Mouse (Mus musculus) forebrain, embryonic 12.5 days (tissue): Measurements from ENCODE around the gene Gm20388. TPM values are rescaled to one million over a fixed set of nuclear protein-coding genes. Genes with fewer than 3 reads are reported as not detected.

ENCODE experiments used
- ATAC-seq: fragments of 200-750 bp; cut with Nextera tagmentation; 2 replicates; pipeline ENCODE4 v1.8.0; 2017; ENCODE audit warnings: moderate TSS enrichment; ENCODE audit not compliant: low FRiP score
- H3K27ac ChIP-seq: fragments of 300-500 bp; sonication (generic); 2 replicates; pipeline ENCODE4 v1.5.1; 2016; ENCODE audit warnings: mild to moderate bottlenecking
- H3K27me3 ChIP-seq: fragments of 300-500 bp; sonication (generic); 2 replicates; pipeline ENCODE4 v1.6.1; 2016; ENCODE audit warnings: mild to moderate bottlenecking
- H3K36me3 ChIP-seq: fragments of 300-500 bp; sonication (generic); replicated peaks from 2 replicates; pipeline ENCODE4 v1.6.1; 2016; ENCODE audit warnings: mild to moderate bottlenecking
- H3K4me1 ChIP-seq: fragments of 300-500 bp; sonication (generic); 2 replicates; pipeline ENCODE4 v1.6.1; 2016
- H3K4me2 ChIP-seq: fragments of 300-500 bp; sonication (generic); 2 replicates; pipeline ENCODE4 v1.6.1; 2016; ENCODE audit warnings: mild to moderate bottlenecking, moderate library complexity
- H3K4me3 ChIP-seq: fragments of 300-500 bp; sonication (generic); replicated peaks from 2 replicates; pipeline ENCODE4 v1.5.1; 2016; ENCODE audit warnings: mild to moderate bottlenecking
- H3K9ac ChIP-seq: fragments of 300-500 bp; sonication (generic); 2 replicates; pipeline ENCODE4 v1.6.1; 2016; ENCODE audit warnings: mild to moderate bottlenecking
- H3K9me3 ChIP-seq: fragments of 300-500 bp; sonication (generic); 2 replicates; pipeline ENCODE4 v1.6.1; 2016
- WGBS: fragments of 180-500 bp; shearing (Covaris S2); methylation state at CpG from one replicate; pipeline ENCODE4 v1.1.7; 2016; 5-methylcytosine and 5-hydroxymethylcytosine counted together
- polyA plus RNA-seq: library from polyadenylated mRNA; unstranded; fragments of >200 nt; fragmentation: Nextera tagmentation; extraction: Ambion mirVana; gene quantifications from 2 replicates; pipeline ENCODE4 v1.2.1, GENCODE M21; 2016

Gene Gm20388
- polyA plus RNA-seq, 1 experiment from 2014 or later, result not detected

DNA sequence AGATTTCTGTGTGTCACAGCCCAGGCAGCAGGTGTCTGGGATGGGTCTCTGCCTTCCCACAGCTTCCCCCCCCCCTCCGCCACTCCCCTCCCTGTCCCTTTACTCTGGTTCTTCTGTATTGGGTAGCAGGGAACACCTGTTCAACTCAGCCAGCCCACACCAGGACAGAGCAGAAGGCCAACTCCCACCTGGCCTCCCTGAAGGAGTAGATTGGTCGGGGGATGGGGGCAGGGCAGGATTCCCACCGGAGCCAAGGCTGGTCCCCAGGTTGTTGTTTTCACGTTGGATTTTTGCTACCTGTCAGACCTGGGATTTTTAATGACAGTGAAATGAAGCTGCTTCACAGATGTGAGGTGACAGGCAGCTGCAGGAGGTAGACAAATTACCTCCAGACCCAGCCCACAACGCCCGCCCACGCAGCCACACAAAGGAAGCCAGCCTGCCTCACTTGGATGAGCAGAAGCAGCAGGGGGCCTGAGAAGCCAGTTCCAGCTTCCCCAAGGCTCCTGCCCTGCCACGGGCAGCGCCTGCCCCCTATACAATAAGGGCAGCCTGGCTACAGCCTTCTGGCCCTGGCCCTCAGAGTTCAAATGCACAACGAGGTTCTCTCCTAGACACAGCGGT is 2828.6 kb downstream of the Gm20388 start:
- Histone ChIP-seq H3K4me3 (no peak overlapping the region), H3K36me3 (no peaks in the 10 kb centered on the region), H3K4me2 (no peak overlapping the region), H3K9ac (0 out of 2 replicates have a peak overlapping the region, but pooled peaks have one; percentile 17), H3K27me3 (peaks cover 40% of the 10 kb centered on the region), H3K9me3 (no peaks in the 10 kb centered on the region), H3K27ac (peak overlapping the region; percentile 74), H3K4me1 (peaks cover 83% of the 10 kb centered on the region)
- no peak for ATAC-seq
- 19% methylated on average over 11 of the region's 11 CpGs for WGBS

DNA sequence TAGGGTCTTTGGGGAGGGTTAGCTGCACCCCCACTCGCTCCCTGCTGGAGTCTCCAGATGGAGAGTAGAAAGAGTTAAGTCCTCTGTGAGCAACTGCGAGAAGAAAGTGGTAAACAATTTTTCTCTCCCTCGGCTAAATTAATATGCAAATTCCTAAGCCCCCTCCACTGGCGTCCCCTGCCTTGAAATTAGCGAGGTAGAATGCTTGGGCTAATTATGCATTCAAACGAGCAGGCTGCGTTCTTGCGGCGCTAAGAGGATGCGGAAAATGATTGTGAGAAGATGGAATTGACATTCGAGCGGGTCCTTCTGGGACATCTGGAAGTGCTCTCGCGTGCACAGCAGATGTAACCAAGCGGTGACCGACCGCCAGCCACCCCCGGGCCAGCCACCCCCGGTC is 2831.8 kb downstream of the Gm20388 start:
- Histone ChIP-seq H3K36me3 (no peaks in the 10 kb centered on the region), H3K4me1 (peaks cover 89% of the 10 kb centered on the region), H3K4me3 (no peak overlapping the region), H3K9ac (peak overlapping the region; percentile 0; the same call in 1 of the 2 replicates), H3K9me3 (no peaks in the 10 kb centered on the region), H3K4me2 (peak overlapping the region; percentile 41), H3K27me3 (peaks cover 52% of the 10 kb centered on the region), H3K27ac (peak overlapping the region; percentile 90)
- 9% methylated on average over 19 of the region's 19 CpGs for whole genome bisulfite sequencing
- no peak; the same call in 1 of the 2 replicates for ATAC-seq

DNA sequence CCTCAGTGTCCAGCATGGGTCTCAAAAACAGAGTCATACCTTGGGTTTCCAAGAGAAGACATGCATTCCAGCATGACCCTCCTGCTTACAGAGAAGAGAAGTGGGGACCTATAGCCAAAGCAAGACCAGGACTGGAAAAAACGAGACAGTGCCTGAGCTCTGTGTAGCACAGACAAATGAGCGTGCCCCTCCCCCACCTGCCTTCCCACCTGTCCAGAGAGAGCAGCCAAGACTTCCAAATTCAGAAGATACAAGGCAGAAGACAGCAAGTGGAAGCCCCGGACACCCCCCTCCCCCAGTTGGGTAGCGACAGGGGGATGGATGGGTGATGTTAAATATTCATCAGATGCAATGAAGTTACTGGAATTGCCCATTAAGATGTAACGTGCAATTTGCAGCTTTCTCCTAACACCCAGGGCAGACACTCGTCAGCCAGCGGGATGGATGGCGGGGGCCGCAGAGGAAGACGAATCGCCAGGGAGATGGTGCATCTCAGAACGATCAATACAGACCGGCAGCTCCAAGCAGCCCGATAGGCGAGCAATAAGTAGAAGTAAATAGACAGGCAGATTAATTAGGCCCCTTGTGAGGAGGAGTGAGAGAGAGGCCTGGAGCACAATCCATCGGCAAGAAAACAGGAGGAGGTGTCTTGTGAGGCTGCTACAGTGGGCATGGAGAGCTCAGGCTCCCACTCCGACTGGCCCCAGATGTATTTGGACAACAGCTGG is 2834.5 kb downstream of the Gm20388 start:
- peak overlapping the region; percentile 42; the same call in 1 of the 2 replicates for H3K9ac ChIP-seq
- peaks cover 78% of the 10 kb centered on the region for H3K4me1 ChIP-seq
- peak overlapping the region; percentile 43 for H3K4me2 ChIP-seq
- peaks cover 41% of the 10 kb centered on the region for H3K27me3 ChIP-seq
- WGBS, result 17% methylated on average over 17 of the region's 17 CpGs
- no peaks in the 10 kb centered on the region for H3K36me3 ChIP-seq
- H3K9me3 ChIP-seq, result no peaks in the 10 kb centered on the region
- H3K27ac ChIP-seq, result peak overlapping the region; percentile 97
- peak; percentile 66 for ATAC-seq
- H3K4me3 ChIP-seq, result peak overlapping the region; percentile 3; the same call in 1 of the 2 replicates

DNA sequence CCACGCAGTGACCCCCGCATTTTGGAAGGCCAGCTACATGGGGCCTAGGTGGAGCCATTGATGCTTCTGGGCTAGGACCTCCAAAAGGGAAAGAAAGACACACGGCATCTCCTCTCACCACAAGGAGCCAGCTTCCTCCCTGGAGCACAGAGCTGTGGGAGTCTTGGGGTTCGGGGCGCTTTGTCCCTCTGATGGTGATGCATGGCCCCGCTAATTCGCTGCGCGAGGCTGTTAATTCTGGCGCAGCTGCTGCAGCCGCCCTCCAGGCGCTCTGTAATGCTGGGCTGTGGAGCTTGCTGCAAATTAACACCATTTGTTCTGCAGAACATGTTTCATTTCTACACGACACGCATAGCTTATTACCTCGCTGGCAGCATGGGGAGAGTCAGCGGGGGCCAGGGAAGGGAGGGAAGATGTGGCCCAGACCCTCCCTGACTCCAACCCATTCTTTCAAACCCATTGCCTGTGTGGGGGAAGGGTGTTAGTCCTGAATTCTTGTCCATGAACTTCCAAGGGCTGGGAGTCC is 2835.2 kb downstream of the Gm20388 start:
- Histone ChIP-seq H3K4me1 (peaks cover 83% of the 10 kb centered on the region), H3K9ac (peak overlapping the region; percentile 42; the same call in 1 of the 2 replicates), H3K27ac (peak overlapping the region; percentile 97), H3K36me3 (no peaks in the 10 kb centered on the region), H3K4me3 (peak overlapping the region; percentile 3; the same call in 1 of the 2 replicates), H3K9me3 (no peaks in the 10 kb centered on the region), H3K27me3 (peaks cover 35% of the 10 kb centered on the region), H3K4me2 (peak overlapping the region; percentile 43)
- WGBS, result 6% methylated on average over 16 of the region's 16 CpGs
- ATAC-seq, result peak; percentile 80

DNA sequence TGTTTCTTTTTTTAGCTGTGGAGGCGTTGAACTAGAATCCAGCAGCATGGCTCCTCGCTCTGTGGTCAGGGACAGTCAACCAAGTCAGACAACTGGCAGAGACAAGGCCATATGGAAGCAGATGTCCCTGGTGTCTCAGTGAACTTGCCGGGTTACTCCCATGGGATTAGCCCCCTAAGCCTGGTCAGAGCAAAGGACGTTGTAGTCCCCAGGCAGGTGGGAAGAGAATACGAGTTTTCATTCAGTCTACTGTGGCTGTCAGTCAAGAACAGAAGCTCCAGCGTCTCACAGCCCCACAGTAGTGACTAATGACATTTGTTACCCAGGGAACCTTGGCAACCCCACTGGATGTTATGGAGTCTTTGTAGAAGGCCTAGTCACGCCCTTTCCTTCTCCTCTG is 2835.8 kb downstream of the Gm20388 start:
- peak overlapping the region; percentile 43 for H3K4me2 ChIP-seq
- H3K4me3 ChIP-seq, result no peak overlapping the region
- no peak overlapping the region for H3K9ac ChIP-seq
- no peak for ATAC-seq
- whole genome bisulfite sequencing, result 44% methylated on average over 7 of the region's 7 CpGs
- H3K27ac ChIP-seq, result peak overlapping the region; percentile 97
- H3K27me3 ChIP-seq, result peaks cover 29% of the 10 kb centered on the region
- no peaks in the 10 kb centered on the region for H3K36me3 ChIP-seq
- peaks cover 88% of the 10 kb centered on the region for H3K4me1 ChIP-seq
- no peaks in the 10 kb centered on the region for H3K9me3 ChIP-seq

DNA sequence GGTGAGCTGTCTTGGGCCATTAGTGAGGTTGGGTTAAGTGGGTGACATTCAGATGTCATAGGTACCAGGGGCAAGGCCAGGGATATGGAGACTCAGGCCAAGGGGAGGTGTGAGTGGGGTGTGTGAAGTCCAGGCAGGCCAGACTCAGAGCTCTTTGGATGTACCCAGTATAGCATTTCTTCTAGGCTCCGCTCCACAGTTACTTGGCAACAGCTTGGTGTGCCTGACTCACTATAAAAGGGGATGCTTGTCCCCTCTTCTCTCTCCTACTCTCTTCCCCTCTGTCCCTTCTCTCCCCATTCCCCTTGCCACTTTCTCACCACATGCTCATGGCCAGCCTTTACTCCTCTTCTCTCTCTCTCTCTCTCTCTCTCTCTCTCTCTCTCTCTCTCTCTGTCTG is 2837.2 kb downstream of the Gm20388 start:
- Histone ChIP-seq H3K9me3 (no peaks in the 10 kb centered on the region), H3K4me1 (peaks cover 79% of the 10 kb centered on the region), H3K27me3 (peaks cover 30% of the 10 kb centered on the region), H3K9ac (no peak overlapping the region), H3K4me2 (no peak overlapping the region), H3K27ac (no peak overlapping the region), H3K4me3 (no peak overlapping the region), H3K36me3 (no peaks in the 10 kb centered on the region)
- ATAC-seq, result no peak
- WGBS, result 100% methylated on average over 1 of the region's 1 CpGs

- peak overlapping the region; percentile 61; the same call in 1 of the 2 replicates for H3K27ac ChIP-seq
- peaks cover 63% of the 10 kb centered on the region for H3K4me1 ChIP-seq
- H3K36me3 ChIP-seq, result no peaks in the 10 kb centered on the region
- H3K4me3 ChIP-seq, result no peak overlapping the region
- no peak for ATAC-seq
- 52% methylated on average over 6 of the region's 6 CpGs for WGBS
- H3K9ac ChIP-seq, result no peak overlapping the region
- H3K4me2 ChIP-seq, result no peak overlapping the region
- peaks cover 38% of the 10 kb centered on the region for H3K27me3 ChIP-seq
- H3K9me3 ChIP-seq, result no peaks in the 10 kb centered on the region
These were observed 2838.8 kb downstream of the Gm20388 start for GRCm38 (mm10) chr8:122749333-122749958.

DNA sequence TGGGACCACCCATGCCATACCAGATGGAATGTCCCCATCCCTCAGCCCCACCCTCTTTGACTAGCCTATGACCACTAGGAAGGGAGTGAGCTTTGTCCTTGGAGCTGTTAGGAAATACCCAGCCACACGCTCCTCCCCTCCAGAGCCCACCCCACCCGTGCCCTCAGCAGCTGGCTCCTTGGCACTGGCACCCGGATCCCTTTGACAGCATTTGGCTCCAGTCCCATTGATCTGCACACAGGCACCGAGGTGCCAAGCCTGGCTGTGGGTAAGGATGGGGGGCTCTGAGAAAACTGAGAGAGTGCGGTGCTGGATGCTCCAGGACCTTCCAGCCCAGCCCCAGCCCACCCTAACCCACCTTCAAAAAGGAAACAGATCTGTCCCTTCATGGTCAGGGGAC is 2840.7 kb downstream of the Gm20388 start:
- peaks cover 23% of the 10 kb centered on the region for H3K27me3 ChIP-seq
- H3K27ac ChIP-seq, result peak overlapping the region; percentile 42; the same call in 1 of the 2 replicates
- WGBS, result 64% methylated on average over 5 of the region's 5 CpGs
- H3K4me2 ChIP-seq, result no peak overlapping the region
- H3K9me3 ChIP-seq, result no peaks in the 10 kb centered on the region
- no peak overlapping the region for H3K9ac ChIP-seq
- H3K4me3 ChIP-seq, result no peak overlapping the region
- no peaks in the 10 kb centered on the region for H3K36me3 ChIP-seq
- ATAC-seq, result no peak
- peaks cover 44% of the 10 kb centered on the region for H3K4me1 ChIP-seq

GRCm38 (mm10) chr8:122752111-122752721 is 2841.6 kb downstream of the Gm20388 start:
- Histone ChIP-seq H3K27me3 (peaks cover 18% of the 10 kb centered on the region), H3K27ac (no peak overlapping the region), H3K9me3 (no peaks in the 10 kb centered on the region), H3K4me1 (peaks cover 35% of the 10 kb centered on the region), H3K9ac (no peak overlapping the region), H3K4me2 (no peak overlapping the region), H3K36me3 (no peaks in the 10 kb centered on the region), H3K4me3 (no peak overlapping the region)
- WGBS, result 86% methylated on average over 29 of the region's 29 CpGs
- no peak for ATAC-seq

GRCm38 (mm10) chr8:122758597-122758996 is 2848.0 kb downstream of the Gm20388 start:
- Histone ChIP-seq H3K4me2 (no peak overlapping the region), H3K4me3 (no peak overlapping the region), H3K9ac (no peak overlapping the region), H3K27me3 (peaks cover 17% of the 10 kb centered on the region), H3K4me1 (peaks cover 4% of the 10 kb centered on the region; the same call in 1 of the 2 replicates), H3K36me3 (no peaks in the 10 kb centered on the region), H3K9me3 (no peaks in the 10 kb centered on the region), H3K27ac (no peak overlapping the region)
- no peak for ATAC-seq

- Histone ChIP-seq H3K4me2 (no peak overlapping the region), H3K9ac (no peak overlapping the region), H3K36me3 (no peaks in the 10 kb centered on the region), H3K4me1 (peaks cover 4% of the 10 kb centered on the region; the same call in 1 of the 2 replicates), H3K9me3 (no peaks in the 10 kb centered on the region), H3K27me3 (peaks cover 11% of the 10 kb centered on the region; the same call in 1 of the 2 replicates), H3K4me3 (no peak overlapping the region), H3K27ac (no peak overlapping the region)
- WGBS, result 84% methylated on average over 7 of the region's 7 CpGs
- ATAC-seq, result no peak
These were observed 2849.5 kb downstream of the Gm20388 start for GRCm38 (mm10) chr8:122760116-122760515.

DNA sequence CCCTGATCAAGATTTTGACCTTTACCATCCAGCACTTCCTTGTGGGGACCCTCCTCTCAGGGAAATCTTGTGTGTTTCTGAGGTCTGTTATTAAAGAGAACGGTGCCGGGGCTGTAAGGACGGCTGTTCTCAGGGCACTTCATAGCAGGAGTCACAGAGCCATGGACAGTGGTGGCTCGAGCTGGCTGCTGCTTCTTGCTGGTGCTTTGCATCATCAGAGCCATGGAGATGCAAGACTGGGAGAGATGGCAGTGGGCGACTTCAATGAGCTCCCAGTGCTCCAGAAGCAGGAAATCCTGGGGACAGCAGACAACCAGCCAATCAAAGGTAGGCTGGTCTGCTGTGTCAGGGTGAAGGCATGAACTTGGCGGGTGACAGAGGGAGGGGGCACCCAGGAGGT is 2850.5 kb downstream of the Gm20388 start:
- Histone ChIP-seq H3K4me3 (no peak overlapping the region), H3K4me2 (no peak overlapping the region), H3K27me3 (peaks cover 11% of the 10 kb centered on the region; the same call in 1 of the 2 replicates), H3K27ac (no peak overlapping the region), H3K9ac (no peak overlapping the region), H3K4me1 (peaks cover 4% of the 10 kb centered on the region; the same call in 1 of the 2 replicates), H3K36me3 (no peaks in the 10 kb centered on the region), H3K9me3 (no peaks in the 10 kb centered on the region)
- 77% methylated on average over 6 of the region's 6 CpGs for WGBS
- ATAC-seq, result no peak
